Mouse (Mus musculus) naive thymus-derived CD4-positive, alpha-beta T cell, adult 5 months (primary cell): ENCODE results near the gene Maneal. TPM values are rescaled to one million over a fixed set of nuclear protein-coding genes. Genes with fewer than 3 reads are reported as not detected.

Source experiments
- polyA plus RNA-seq: library from polyadenylated mRNA; unstranded; fragments of 100-300 nt; shearing (Covaris generic); gene quantifications from one replicate; pipeline ENCODE4 v1.2.1, GENCODE M21; 2017

Gene Maneal
- polyA plus RNA-seq = 2.3 TPM

GRCm38 (mm10) chr4:124861283-124862188 is at the start of gene Maneal:
TSS of gene Maneal (minus strand) at chr4:124862171.

GRCm38 (mm10) chr4:124880599-124880998 is 18.6 kb upstream of the Maneal start, which contains the start of gene Epha10:
TSS of gene Epha10 (plus strand) at chr4:124880899.

GRCm38 (mm10) chr4:124850933-124851658 is 10.9 kb downstream of the Maneal start, which contains the start of gene 1110065P20Rik:
TSS of gene 1110065P20Rik (minus strand) at chr4:124851196.

GRCm38 (mm10) chr4:124850261-124850913 is 11.6 kb downstream of the Maneal start, which contains the start of gene Yrdc:
TSS of gene Yrdc (plus strand) at chr4:124850679.

Other genes starting within 250 kb of the Maneal start
- gene Pou3f1, start 205.4 kb downstream of the Maneal start, polyA plus RNA-seq = not detected
- 34.0 TPM for gene Utp11, start 168.6 kb downstream of the Maneal start, polyA plus RNA-seq
- 0.76 TPM for gene Fhl3, start 161.5 kb downstream of the Maneal start, polyA plus RNA-seq
- 97.9 TPM for gene Sf3a3, start 147.4 kb downstream of the Maneal start, polyA plus RNA-seq
- gene Inpp5b, start 120.3 kb downstream of the Maneal start, polyA plus RNA-seq = 142 TPM
- gene Mtf1, start 60.1 kb downstream of the Maneal start, polyA plus RNA-seq = 16.9 TPM
- gene Yrdc, start 11.5 kb downstream of the Maneal start, polyA plus RNA-seq = 154 TPM
- 24.0 TPM for gene 1110065P20Rik, start 11.0 kb downstream of the Maneal start, polyA plus RNA-seq
- not detected for gene Epha10, start 18.7 kb upstream of the Maneal start, polyA plus RNA-seq
- gene 9930104L06Rik, start 74.9 kb upstream of the Maneal start, polyA plus RNA-seq = 9.8 TPM
- gene Cdca8, start 77.1 kb upstream of the Maneal start, polyA plus RNA-seq = 1.5 TPM
- not detected for gene Rspo1, start 124.3 kb upstream of the Maneal start, polyA plus RNA-seq
- gene Gnl2, start 154.4 kb upstream of the Maneal start, polyA plus RNA-seq = 109 TPM
- not detected for gene Dnali1, start 203.5 kb upstream of the Maneal start, polyA plus RNA-seq
- 40.9 TPM for gene Snip1, start 204.5 kb upstream of the Maneal start, polyA plus RNA-seq
- gene Meaf6, start 223.0 kb upstream of the Maneal start, polyA plus RNA-seq = 47.3 TPM